Mouse (Mus musculus) cerebellum, postnatal 36 days (tissue): ENCODE data around the gene Slc9a5.

Experiments used
- DNase-seq, 2 experiments: peaks; one replicate each; pipeline ENCODE4 v3.0.0; 2021 to 2022; ENCODE audit warnings: mixed read lengths in 2 of 2

The Slc9a5 gene

DNA sequence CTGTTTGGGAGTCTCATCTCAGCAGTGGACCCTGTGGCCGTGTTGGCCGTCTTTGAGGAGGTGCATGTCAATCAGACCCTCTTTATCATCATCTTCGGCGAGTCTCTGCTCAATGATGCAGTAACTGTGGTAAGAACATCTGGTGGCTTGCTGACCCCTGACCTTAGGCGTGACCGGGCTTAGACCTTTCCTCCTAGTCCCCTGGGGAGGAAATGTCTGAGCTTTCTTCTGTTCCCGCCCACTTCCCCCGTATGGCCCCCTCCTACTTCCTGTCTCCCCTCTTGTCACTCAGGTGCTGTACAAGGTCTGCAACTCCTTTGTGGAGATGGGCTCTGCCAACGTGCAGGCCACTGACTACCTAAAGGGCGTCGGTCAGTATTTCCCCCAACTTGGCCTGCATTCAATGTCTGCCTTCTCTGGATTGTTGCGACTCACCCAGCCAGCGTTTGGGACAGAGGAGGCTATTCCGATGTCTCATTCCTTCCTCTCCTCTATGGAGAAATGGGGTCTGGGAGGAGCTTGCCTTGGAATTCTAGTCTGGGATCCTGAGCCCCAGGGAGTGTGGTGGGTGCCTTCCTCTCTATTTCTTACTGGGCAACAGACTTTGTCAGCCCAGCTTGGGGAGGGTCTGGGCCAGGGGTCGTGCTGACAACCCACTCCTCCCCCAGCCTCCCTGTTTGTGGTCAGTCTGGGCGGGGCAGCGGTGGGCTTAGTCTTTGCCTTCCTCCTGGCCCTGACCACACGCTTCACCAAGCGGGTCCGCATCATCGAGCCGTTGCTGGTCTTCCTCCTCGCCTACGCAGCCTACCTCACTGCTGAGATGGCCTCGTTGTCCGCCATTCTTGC lies 6.8 kb downstream of the Slc9a5 start:
- DNase-seq = no peak

DNA sequence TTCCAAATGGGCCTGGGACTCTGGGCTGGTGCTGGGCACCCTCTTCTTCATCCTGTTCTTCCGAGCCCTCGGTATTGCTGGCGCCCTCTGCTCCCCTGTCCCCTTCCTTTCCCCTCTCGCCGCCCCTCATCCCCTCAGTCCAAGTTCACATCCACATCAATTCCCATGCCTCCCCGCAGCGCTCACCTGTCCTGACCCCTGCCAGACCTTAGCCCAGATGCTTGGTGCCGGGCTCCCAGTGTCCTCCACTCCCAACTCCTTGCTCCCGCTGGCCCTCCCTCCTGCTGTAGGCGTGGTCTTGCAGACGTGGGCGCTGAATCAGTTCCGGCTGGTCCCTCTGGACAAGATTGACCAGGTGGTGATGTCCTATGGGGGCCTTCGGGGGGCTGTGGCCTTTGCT lies 8.0 kb downstream of the Slc9a5 start:
- DNase-seq = no peak

DNA sequence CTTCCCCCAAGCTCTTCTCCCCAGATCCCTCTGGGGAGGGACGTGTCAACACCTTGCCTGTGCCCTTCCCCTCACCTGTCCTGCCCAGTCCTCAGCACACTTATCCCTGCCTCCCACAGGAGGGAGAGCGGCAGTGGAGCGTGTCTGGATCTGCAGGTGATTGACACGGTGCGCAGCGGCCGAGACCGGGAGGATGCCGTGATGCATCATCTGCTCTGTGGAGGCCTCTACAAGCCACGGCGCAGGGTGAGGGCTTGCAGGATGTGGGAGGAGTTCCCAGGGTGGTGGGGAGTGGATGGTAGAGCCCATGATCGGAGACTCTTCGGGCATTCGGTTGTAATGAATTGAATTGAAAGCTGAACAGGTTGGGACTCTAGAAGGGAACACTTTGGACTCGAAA lies 10.6 kb downstream of the Slc9a5 start:
- DNase-seq = no peak

DNA sequence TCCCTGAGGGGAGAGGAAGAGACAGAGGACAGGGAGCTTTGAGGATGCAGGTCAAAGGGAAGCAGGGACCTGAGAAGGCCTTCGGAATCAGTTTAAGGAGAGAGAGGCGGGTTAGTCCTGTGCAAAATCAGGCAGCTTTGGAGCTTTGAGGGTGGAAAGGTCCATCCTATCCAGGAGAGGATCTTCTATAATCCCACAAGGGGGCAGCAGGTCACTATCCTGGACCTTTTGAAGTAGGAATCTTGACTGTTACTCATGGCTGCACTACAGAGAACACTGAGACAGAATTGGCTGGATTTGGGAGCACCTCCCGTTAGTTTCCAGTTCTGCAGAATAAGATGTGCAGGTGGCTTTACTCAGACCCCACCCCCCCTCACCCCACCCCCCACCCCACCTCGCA lies 11.0 kb downstream of the Slc9a5 start:
- DNase-seq = no peak

DNA sequence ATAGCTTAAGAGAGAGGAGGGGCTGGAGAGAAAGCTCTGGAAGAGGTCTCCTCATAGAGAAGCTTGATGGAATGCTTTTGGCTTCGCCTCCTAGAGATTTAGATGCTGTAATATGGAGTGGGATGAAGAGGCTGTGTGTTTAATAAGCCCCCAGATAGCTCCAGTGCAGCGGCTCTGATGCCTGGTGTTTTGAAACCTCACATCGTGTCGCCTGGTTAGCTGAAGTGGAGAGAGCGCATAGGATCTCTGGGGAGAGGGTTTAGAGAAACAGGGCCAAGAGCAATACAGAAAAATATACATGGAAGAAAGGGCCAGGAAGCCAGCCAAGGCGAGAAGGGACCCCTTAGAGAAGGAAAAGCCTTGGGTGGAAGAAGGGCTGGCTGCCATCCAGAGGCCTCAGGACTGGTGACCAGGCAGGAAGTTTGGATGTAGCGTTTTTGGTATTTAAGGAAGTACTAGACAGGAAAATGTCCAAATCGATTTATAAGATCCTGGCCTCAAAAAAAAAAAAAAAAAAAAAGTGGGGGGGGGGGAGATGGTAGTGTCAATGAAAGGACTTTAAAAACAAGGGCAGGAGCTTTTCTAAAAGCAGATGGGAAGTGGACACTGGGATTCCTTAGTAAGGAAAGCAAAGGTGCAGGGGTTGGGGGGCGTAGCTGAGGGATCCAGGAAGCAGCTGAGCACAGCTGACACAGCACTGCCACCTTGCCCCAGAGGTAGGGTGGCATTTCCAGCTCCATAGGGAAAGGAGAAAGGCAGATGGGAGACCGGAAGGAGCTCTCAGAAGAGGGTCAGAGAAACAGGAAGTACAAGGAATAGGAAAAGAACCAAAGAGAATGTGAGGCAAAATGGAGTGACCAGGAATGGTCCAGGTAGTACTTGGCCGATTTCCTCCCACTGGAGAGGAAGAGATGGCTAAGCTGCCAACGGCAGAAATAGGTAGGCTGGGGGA lies 13.4 kb downstream of the Slc9a5 start:
- no peak for DNase-seq

DNA sequence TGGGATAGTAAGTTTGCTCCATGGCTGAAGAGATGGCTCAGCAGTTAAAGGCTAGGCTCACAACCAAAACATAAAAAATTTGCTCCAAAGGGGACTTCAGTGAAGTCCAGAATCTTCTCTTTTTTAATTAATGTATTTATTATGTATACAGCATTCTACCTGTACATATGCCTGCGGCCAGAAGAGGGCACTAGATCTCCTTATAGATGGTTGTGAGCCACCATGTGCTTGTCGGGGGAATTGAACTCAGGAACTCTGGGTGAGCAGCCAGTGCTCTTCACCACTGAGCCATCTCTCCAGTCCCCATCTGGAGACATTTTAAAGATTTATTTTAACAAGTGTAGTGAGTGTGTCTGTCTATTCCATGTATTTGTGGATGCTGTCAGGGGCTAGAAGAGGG lies 18.5 kb downstream of the Slc9a5 start:
- no peak for DNase-seq

DNA sequence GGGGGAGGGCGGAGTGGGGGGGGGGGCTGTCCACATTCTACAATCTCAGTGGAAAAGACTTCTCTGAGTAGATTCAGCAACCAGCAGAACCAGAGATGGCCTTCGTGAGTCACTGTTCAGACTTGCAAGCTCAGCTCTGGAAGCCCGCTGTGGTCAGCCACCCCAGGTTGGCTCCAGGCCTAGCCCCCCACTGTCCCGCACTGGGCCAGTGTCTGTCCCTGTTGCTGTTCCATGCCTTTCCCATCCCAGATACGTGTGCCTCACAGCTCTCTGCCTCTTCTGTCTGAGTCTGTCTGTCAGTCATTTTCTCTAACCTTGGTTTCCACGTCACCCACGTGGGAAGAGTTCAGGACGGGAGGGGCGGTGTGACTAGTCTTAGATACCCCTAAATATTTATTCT lies 23.8 kb downstream of the Slc9a5 start:
- peak in 1 of 2 experiments; percentile 46 for DNase-seq

DNA sequence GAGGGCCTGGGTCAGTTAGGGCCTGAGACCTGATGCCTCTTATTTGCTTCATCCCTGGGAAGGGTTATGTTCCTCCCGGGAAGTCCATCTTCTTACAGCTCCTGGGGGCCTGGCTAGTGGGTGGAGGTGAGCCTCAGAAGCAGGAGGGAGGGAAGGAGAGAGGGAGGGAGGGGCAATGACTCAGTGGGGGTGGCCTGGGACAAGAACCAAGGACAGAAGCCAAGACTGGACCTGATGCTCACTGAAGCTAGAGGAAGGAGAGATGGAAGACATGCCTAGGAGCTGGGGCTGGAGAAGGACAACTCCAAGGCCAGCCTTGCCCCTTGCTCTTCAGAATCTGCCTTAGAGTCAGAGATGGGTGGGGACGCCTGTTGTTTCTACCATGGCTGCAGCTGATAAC lies 24.4 kb downstream of the Slc9a5 start, which contains the start of gene Plekhg4:
Gene Plekhg4, plus strand, starts transcription at position 243 of the 400 bp plus-strand sequence.
- no peak for DNase-seq

DNA sequence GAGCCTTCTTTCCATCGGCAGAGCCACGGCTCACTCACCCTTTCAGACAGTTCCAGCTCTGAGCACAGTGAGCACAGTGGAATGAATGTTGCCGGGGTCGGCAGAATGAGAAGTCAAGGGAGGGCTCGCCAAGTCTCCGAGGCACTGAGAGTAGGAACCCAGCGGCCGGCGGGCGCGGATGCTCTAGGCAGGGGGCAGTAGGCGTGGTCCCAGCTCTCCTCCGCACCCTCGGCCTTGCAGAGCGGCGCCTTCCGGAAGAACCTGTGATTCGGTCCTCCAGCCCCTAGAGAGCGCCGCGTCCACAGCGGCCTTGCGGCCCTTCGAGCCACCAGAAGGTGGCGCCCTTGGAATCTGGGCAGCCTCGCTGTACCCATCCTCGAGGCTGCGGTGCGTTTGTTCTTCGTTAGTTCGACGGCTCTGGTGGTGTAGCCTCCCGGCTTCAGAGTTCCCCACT lies 25.9 kb downstream of the Slc9a5 start:
- DNase-seq = peak in 1 of 2 experiments; percentile 39

DNA sequence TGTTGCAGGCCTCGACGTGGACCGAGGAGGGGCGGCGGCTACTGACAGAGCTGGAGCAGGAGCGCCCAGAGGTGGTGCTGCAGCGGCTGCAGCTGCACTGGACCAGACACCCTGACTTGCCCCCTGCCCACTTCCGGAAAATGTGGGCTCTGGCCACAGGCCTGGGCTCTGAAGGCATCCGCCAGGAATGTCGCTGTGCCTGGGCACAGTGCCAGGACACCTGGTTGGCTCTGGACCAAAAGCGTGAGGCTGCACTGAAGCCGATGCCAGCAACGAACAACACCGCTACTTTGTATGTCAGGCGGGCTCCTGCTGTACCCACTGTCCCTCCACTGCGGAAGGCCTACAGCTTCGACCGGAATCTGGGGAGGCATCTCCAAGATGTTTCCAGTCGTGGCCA lies 30.0 kb downstream of the Slc9a5 start:
- DNase-seq = peak; percentile 43 to 58

DNA sequence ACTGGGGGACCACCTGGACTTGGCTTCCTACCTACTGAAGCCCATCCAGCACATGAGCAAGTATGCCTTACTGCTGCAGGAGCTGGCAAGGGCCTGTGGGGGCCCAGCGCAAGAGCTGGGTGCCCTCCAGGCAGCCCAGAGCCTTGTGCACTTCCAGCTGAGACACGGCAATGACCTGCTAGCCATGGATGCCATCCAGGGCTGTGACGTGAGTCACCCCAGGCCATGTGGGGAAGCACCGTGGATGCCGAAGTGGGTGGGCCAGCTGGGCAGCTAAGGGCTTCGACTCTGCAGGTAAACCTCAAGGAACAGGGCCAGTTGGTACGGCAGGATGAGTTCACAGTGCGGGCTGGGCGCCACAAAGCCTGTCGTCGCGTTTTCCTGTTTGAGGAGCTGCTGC lies 31.7 kb downstream of the Slc9a5 start:
- DNase-seq = no peak

DNA sequence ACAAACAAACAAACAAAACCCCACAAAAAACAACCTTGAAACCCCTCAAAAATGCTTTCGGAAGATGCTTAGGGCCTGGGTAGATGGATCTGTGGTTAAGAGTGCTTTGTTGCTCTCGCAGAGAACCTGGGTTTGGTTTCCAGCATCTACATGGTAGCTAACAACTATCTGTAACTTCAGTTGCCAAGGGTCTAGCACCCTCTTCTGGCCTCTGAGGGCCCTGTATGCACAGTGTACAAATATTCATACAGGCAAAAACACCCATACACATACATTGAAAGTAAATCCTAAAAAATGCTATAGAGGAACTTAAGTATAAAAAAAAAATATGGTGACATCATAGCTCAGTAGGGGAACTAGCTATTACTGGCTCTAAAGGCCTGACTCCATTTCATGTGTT lies 35.4 kb downstream of the Slc9a5 start:
- no peak for DNase-seq

DNA sequence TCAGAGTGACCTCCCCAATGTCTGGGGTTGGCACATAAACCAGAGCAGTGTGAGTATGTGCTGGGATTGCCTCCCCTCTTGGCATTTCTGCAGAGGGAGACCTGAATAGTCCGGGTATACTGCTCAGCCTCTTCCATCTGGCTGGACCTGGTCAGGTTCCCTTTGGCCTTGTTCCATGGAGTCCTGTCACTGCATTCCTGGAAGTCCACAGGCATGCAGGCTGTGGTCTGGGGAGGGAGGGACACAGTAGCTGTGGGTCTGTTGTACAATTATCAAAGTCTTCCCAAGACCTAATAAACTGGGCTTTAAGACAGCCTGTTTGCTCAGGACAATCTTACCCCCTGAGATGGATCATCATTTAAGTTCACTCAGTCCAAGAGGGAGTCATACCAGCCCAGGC lies 38.5 kb downstream of the Slc9a5 start:
- no peak for DNase-seq

DNA sequence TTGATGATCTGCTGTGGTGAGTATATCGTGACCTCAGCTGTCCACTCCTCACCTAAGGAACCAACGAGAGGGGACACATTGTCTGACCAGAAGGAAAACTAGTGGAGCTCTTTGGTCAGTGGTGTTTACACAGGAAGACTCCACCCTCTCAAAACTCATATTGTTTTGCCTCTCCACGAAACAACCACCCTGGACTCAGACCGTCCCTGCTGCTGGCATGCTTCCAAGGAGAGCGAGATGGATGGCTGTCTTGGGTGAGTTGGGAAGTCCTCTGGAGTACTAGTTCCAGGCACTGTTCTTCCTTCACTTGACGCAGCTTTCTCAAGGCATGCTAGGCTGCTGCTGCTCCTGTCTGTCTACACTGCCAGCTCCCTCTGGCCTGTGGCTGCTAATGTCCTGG lies 40.5 kb downstream of the Slc9a5 start:
- no peak for DNase-seq

DNA sequence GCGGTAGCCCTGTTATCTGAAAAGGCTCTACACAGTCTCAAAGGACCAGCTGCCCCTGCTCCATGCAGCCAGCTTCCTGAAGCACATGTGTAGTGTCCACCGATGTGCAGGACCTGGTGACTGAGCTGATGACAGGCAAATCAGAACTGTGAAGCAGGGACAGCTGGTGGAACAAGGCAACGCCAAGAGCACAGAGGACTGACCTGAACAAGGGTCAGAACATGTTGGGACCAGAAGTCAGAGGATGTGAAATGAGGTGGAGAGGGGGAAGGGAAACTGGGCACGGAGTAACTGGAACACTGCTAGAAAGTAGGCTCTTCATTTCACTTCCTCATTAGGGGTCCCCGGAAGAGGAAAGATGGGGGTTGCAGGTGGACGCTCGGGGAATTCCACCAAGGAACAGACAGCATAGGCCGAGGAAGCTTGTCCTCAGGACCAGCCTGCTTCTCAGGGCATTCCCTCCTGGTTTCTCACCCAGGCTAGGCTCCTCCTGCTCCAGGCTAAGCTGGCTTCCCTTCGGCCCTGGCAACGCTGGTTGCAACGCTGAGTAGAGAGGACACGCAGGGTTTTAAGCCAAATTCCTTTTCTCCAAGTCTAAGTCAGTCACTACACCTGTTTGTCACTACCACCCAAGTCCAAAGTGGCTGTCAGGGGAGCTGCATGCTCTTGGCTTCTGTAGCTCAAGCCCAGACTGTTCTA lies 44.6 kb downstream of the Slc9a5 start:
- no peak for DNase-seq

DNA sequence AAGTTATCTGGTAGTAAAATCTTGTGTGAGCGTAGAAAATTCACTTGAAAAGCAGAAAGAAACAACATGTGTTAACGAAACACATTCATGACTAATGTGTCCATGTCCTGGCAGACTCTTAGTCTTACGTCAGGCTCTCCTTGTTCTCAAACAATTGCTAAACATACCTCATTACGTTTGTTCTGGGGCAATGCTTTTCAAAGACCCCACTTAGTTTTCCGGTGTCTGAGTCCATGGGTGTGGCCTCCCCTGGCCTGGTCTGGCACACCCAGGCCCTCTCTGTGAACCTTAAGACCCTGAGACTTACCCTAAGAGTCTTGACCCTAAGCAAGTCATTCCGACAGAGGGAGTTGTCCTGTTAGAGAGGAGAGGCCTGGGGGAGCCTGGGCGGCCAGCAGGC lies 45.3 kb downstream of the Slc9a5 start:
- DNase-seq = no peak

DNA sequence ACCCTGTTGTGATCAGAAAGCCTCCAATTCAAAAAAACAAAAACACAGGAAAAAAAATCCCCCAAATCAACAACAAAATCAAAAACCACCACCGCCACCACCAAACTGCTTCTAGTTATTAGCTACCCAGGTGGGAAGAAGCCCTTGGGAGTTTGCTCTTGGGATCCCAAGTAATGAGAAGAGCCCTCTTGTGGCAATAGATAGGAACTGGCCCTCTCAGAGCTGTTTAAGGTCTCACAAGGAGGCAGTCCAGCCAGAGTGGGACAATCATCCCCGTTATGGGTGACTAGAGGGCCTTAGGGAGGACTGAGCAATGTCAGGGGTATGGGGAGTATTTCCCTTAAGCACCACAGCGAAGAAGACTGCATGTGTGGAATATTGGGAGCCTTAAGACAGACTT lies 49.1 kb downstream of the Slc9a5 start:
- DNase-seq = peak; percentile 35 to 57

DNA sequence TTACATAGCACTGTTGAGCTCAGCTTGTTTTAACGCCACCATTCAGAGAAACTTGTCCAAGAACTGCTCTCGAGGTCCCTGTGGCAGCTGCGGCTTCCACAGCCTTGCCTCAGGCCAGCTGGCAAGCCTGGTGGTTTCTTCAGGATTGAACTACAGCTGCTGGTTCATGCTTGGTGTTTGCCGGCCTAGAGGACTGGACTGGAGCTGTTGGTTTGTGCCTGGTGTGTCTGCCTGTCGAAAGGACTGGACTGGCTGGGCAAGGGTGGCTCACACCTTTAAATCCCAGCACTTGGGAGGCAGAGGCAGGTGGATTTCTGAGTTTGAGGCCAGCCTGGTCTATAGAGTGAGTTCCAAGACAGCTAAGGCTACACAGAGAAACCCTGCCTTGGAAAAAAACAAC lies 51.4 kb downstream of the Slc9a5 start:
- no peak for DNase-seq

DNA sequence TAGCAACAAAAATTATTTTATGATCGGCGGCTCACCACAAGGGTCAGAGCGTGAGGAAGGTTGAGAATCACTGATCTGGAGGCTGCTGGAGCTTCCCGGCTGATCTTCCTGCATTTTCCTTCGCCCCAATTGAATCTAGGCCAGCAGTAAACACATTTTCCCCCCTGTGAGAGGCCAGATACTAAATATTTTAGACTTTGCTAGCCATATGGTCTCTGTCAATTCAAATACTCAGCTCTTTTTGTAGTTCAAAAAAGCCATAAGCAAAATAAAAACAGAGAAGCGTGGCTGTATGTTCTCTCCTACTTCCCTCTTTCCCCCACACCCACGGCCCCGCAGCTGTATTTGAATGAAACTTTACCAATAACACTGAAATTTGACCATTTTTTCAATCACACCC lies 54.8 kb downstream of the Slc9a5 start:
- DNase-seq = no peak

DNA sequence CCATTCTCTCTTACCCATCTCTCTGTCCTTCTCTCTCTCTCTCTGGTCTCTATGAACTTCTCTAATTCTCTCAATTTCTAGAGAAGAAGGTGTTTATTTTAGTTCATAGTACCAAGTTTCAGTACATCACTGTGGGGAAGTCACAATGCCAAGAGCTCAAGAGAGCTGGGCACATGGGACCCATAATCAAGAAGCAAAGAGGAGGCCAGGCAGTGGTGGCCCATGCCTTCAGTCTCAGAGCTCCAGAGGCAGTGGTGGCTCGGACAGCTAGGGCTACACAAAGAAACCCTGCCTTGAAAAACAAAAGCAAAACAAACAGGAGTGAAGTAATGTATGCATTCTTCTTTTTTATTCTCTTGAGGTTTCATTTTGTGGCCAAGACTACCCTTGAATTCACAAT lies 55.9 kb downstream of the Slc9a5 start:
- no peak for DNase-seq

DNA sequence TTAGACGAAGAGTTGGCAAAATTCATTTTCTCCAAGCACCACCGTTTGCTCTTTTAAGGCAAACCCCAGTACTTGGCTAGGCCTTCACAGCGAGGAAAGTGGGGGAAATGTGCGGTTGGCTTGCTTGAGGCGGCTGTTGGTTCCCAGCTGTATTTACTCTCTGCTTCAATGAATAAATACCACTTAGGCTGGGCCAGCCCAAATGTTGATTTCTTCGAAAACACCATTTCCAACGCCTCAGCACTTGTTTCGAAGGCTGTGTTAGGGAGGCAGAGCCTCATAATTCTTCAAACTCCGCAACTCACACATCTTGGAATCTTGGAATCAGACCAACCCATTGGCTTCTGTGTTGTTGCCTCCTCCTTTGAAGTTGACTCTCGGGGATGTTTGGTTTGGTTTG lies 57.8 kb downstream of the Slc9a5 start:
- no peak for DNase-seq

DNA sequence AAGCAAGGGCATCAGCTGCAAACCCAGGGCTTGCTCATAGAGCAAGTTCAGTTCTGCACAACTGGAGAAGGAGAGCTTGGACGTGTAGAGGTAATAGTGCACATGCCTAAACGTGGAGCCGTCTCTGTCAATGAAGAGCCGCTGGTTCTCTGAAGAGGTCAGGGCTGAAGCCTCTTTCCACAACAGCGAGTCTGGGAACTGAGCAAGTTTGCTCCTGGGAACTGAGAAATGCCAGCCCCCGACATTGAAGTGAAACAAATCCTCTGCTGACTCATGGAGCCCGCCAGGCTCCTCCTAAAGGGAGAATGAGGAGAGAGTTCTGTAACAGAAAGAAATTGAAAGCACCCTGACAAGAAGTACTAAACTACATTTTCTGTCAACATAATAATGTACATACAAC lies 59.7 kb downstream of the Slc9a5 start:
- no peak for DNase-seq

DNA sequence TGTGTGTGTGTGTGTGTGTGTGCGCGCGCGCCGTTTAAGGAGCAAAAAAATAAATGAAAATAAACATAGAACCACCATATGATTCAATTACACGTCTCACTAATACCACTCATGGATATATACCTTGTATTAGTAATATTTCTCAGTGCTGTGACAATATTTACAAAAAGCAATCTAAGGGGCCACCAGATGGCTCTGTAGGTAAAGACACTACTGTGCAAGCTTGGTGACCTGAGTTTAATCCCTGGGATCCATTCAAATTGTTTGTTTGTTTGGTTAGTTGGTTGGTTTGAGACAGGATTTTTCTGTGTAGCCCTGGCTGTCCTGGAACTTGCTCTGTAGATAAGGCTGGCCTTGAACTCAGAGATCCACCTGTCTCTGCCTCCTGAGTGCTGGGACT lies 61.3 kb downstream of the Slc9a5 start:
- DNase-seq = no peak
